Mouse (Mus musculus) cerebellum, postnatal 4 days (tissue): ENCODE measurements around the gene Bach2.

Experiments
- DNase-seq, 2 experiments: peaks; one replicate each; pipeline ENCODE4 v3.0.0; 2022; ENCODE audit warnings: low spot score in 2 of 2, mixed read lengths in 1 of 2

Bach2 gene

DNA sequence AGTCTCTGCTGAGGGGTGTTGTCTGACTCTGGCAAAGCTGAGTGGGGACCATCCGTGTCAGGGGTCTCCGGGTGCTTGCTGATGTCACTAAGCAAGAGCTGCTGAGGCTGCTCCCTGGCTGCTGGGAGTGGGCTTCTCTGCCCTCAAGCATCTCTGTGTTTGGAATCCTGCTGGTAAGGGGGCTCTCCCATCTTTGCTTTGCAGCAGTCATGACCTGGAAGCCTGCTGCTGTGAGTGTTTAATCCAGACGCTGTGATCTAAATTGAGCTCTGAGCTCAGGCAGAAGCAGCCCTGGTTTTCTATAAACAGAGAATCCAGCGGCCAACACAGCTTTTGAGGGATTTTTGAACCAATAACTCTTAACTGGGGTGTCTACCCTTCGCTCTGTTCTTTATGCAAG lies 89.0 kb downstream of the Bach2 start:
- no peak for DNase-seq

DNA sequence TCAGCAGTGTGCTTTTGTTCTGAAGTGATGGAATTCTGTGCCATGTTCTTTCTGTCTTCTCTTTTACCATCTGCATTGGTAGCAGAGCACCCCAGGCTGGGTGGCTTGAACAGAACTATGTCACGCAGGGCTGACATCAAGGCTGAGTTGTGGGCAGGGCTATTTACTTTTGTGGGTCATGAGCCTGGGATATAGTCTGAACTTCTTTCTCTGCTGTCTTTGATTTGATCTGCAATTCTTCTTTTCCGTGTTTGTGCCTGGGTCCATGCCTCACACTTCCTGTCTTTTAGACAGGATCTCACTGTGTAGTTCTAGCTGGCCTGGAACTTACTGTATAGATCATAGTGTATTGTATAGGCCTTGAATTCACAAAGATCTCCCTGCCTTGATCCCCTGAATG lies 90.0 kb downstream of the Bach2 start:
- no peak for DNase-seq

DNA sequence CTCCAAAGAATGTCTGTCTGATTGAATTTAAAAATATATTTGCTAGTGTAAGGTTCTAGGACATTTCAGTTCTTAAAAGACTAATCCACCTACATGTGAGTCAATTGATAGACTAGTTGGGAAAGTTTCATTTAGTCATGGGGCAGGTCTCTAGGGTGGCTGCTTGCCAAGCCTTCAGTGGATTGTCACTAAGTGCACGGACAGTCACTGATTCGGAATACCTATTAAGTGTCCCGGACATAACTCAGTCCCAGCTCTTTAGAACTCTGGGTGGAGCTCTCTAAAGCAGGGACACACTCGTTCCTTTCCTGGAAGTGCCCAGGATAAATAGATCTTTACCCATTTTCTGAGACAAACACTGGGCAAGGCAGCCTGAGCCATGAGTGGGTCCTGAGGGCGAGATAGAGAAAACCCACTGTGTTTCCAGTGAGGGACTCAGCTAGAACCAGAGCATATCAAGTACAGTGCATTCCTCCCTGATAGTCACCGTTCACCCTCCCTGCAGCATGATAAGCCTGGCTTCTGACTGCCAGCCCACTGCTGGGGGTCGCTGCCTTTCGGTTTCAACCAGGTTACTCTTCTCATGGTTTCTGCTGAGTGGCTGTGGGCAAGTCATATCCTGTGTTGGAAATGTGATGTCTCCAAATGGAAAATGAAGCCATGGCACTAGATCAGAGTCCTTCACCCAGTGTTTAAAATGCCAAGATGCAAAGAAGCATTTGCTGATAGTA lies 92.1 kb downstream of the Bach2 start:
- no peak for DNase-seq

DNA sequence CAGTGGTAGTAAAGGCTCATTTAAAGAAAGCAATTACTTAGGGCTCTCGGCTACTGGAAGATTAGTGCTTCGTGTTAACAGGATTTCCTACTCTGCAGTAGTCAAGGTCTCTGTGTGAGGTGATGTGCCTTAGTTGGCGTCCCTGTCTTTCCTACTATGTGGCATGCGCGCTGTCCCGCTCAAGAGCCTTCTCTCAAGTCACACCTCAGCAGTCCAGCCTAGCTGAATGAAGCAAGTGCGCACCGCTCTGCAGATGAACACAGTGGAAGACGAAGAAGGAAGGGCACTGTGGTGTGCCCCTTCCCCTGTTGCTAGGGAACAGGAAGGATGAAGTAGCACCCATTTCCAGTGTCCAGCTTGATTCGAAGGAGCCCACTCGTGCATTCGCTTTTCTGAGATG lies 93.4 kb downstream of the Bach2 start:
- DNase-seq: no peak

DNA sequence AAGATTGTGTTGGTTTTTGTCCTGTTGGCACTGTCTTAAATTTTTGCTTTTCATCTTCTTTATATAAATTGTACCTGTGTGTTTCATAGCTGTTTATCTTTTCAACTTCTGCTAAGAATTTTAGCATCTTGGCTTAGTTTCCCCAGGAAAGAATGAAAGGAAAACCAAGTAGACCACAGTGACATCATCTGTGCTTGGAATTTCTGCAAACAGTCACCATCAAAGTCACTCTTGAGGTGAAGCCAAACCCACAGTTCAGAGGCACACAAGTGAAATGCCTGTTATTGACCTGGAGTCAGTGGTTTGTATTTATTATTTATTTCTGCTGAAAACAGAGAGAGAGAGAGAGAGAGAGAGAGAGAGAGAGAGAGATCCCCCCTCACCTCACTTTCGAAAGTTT lies 95.5 kb downstream of the Bach2 start:
- no peak for DNase-seq

DNA sequence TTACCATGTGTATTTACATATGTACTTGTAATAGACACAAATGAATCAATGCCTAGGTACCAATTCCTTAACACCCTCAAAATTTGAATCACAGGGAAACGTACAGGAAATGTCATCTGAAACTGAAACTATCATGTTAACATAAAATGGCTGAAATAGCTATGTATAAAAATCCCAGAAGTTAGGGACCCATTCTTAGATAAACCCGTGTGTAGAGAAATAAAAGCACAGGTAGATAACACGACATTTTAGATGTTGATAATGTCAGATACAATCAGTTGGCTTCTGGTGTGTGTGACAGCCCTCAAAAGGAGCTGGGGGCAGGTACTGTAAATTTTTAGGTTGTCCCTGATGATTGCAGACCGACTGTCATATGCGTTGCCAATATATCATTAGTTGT lies 96.2 kb downstream of the Bach2 start:
- DNase-seq: no peak

DNA sequence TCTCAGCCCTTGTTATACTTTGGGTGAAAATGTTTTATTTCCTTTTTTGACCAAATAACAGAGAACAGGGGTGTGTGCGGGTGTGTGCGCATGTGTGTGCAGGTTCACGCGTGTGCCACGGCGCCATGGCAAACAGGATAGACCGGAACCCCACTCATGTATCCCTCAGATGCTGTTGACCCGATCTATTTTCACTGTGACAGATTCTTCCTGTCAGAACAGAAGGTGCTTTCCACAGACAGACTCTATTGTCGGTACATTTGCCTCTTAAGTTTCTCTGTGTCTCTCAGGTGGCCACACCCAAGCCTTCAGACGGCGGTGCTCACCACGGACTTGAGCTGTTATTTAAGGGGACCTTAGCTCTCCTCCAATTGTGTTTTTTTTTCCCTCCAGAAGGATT lies 97.1 kb downstream of the Bach2 start:
- no peak for DNase-seq

DNA sequence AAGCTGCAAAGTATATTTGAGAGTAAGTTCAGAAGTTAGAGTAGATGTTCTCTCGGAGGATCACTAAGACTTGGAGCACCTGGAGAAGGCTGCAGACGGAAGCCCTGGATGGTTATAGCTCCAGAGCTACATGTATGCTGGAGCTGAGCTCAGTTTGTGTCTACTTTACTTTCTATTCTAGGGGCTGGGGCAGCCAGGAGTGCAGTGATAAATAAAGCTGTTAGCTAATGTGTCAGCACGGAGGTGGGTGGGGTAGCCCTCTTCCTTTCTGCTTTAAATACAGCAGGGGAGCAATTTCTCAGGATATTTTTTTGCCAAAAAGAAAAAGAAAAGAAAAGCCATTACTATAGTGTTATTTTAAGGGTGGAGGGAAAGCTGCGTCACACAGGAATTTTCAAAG lies 98.0 kb downstream of the Bach2 start:
- DNase-seq: no peak

DNA sequence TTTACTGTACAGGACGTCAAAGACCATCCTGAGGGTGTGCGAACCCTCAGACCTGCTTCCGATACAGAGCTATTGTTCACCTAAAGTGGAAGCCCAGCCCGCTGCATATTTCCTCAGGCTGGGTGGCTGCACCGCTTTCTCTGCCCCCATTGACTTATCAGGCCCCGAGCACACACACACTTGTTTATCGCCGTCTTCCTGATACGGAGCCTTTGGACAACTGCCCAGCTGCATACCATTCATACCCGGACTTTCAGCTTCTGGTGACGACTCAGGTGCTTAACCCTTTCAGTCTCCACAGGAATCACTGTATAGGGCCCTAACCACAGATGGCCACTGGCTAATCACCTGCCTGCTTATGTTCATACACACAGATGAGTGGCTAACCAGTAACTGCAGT lies 99.0 kb downstream of the Bach2 start:
- no peak for DNase-seq

DNA sequence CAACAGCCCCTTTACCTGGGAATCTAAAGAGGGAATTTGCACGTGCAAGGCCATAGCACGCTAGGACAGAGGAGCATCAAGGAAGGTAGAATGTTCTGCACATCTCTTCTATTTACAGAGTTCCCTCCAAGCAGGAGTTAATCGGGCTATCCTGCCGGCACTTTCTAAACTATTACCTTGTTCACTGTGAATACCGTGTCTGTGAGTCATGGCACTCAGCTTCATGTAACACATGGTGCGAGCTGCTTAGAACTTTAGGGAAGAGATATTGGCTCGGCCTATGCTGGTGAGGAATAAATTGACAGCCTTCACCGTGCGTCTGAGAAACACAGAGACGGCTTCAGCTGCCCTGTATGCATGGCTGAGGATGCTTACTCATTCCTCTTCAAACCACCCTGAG lies 99.8 kb downstream of the Bach2 start:
- no peak for DNase-seq

DNA sequence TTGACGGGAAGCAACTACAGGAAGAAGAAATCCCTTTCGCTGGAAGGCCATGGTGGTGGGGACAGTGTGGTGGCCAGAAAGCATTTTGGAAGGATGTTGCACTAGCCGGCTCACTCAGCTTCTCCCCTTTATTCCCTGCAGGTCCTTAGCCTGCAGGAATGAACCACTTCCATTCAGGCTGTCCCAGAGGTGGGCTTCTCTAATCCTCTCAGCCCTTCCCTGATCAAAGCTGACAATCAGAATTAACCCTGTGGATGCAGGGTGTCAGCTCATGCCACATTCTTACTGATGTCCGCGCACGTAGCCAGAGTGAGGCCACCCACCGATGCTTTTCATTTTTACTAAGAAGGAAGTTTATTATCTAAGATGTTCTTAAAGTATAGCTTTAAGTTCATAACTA lies 102.2 kb downstream of the Bach2 start:
- DNase-seq: no peak

DNA sequence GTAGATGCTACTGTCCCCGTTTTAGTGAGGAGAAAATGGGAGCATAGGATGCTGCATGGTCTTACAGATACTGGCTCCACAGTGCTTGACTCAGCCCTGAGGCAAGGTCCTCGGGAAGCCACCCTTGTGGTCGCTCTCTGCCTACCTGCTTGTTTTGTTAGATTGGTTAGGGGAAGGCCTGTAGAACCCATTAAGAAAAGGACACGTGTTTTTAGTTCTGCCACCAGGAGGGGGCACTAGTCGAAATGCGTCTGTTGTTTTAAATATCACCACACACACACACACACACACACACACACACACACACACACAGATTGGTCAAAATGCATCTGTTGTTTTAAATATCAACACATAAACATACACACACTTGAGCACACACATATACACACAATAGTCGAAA lies 103.7 kb downstream of the Bach2 start:
- DNase-seq: no peak

DNA sequence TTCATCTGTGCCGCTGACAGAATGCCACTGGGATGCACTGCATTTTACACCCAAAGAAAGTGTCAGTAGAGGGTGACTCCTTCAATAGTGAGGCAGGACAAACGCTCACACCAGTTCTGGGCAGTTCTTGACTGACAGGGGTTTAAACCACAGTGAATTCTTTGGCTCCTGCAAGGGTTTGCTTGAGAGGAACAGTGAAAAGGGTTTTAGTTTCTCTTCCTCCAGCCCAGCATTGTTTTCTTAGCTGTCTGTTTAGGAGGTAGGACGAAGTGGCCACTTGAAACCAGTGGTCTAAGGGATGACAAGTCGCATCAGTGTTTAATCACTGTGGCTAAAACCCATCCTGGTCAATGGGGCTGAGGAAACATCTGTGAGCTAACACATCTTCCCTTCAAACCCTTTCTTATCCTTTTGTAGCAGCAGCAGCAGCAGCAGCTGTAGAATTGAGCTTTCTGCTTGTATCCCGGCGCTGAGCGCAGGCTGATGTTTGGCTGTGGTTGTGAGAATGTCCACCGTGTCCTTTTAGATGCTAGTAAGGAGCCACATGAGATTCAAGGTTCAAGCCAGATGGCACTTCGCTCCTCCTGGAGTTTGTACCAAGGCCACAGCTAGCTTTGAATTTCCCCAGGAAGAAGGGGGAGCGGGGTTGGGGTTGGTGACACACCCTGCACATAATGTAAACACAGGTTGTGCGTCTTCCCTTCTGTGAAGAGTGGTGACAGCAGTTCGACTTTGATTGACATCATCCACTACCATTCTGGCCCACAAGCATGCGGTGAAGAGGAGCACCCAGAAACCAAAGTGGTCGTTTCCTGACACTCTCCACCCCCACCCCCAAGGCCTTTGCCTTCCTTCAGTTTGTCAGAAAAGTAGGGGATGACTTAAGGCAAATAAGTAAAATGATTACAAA lies 104.9 kb downstream of the Bach2 start:
- no peak for DNase-seq

DNA sequence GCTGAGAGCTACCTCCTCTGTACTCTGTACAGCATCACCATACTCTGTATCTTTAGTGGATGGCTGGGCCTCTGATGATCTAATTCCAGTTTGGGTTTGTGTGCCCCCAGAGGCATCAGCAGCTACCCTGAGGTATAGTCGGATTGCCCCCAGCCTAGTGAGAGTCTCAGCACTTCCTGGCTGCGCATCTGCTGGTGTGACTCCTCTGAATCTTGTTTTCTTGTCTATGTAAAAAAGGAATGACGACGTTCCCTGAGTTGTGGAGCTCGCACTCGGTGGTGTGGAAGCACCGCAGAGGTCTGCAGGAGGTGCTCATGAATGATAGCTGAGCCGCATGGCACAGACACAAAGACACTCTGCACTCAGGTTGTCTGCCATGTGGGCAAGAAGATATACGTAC lies 105.7 kb downstream of the Bach2 start:
- no peak for DNase-seq

DNA sequence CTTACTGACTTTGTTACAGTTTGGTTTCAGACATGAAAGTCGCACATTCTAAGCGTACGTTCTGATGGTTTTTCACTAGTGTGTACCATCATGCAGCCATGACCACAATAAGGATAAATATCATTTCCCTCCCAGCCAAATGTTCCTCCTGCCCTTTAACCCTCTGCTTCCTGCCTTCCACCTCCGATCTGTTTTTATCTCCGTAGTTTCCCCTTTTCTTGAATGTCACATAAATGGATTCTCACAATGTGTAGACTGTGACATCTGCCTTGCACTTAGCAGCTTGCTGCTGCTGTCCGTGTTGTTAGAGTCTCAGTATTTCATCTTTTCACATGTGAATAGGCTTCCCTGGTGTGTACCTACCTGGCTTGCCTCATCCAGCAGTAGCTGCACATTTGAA lies 108.6 kb downstream of the Bach2 start:
- no peak for DNase-seq

DNA sequence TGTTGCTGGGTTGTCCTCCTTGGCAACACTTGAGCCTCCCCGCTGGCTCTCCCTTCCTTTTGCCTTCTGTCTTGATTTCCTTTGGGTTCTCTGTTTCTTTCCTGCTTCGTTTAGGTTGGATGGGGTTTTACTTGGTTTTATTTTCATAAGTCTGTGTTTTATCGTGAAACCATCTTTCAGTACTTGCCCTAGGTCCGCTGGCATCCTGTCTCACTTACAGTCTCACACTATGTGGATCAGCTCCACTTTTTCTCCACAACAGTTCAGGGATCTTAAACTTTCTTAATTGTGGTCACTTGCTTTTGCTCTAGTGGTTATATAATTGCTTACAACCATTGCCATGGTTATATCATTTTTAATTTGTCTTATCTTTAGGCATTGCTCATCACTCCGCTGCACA lies 109.1 kb downstream of the Bach2 start:
- no peak for DNase-seq

DNA sequence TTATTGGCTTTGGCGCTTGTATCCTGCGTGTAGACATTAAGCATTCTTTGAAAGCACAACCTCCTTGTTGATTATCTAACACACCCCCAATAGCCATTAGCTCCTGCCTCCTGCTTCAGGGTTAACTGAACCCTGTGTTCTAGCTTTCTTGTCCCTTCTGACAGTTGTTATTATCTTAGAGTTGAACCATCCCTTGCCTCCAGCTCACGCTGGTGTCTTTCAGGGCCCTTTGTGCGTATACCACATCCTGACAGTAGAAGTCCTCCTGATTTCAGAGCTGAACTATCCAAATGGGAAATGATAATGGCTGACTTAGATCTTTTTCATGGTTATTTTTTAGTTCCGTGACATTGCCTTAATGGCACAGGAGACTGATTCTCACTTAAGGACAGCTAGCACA lies 110.8 kb downstream of the Bach2 start:
- no peak for DNase-seq

DNA sequence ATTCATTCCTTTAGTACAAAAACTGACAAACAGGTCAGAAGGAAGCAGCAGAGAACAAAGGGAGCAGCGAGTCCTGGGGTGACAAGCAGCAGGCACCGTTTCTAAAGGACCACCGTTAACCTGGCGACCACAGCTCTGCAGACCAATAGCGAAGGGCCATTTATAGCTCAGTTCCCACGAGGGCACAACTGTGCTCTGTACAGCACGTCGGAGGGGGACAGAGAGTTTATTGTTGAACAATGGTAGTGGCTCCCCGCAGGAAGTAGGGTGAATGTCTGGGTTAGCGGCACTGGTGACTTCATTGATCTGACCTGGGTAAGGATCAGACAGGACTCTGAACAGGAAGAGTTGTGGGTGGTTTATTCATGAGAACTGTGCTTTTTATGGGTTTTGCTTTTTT lies 112.6 kb downstream of the Bach2 start:
- no peak for DNase-seq

DNA sequence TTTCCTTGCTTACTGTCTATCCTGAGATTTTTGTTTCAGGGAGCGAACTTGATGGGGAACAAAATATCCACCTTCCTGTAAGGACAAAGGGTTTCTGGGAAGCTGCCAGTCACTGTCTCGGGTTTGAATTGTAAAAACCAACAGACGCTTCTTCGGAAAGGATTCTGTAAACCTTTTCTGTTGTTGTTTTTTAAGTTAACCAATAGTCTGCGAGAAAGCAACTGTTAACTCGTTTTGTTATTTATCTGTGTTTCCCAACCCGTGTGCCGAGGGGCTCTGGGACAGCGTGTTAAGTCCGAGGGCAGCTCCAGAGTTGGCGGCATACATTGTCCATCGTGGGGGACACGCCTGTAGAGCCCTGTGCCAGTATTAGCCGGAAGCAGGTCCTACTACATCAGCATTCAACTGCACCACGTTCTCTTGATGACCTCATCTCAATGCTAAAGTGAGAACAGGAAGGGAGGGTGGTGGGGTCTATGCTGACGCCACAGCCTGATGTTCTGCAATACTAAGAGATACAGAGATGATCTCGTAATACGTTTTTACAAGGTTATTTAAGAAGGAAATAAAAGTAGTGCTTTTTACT lies 113.2 kb downstream of the Bach2 start:
- DNase-seq: no peak

DNA sequence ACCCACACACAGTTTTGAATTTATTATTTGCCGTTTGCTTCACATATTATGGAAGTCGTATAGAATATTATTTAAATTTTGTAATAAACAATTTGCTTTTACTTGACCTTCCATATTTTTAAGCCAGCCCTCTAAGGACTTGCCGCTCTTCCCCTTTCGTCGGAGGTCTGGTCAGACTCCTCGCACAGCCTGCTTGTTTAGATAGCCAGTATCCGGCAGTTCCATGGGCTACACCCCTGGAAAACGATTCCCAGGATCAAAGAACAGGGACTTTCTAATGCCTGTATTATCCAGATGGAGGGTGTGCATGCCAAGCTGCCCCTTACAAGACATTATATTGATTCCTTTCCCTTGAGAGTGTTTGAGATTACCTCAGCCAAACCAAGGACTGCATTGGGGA lies 113.8 kb downstream of the Bach2 start:
- no peak for DNase-seq

DNA sequence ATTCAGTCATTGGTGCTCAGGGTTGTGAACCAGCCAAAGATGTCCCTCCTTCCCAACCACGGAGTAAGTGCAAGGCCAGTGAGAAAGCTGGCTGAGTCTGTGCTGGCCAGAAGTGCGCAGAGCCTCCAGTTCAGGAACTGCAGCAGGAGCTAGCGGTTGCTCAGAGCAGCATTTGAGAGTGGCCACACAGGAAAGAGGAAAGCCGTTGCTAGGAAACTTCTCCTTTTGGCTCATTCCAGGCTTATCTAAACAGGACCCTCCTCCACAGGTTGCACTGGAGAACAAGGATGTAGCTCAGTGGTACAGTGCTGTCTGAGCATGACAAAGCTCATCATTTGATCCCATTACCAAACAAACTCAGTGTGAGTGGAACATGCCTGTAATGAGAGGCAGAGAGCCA lies 114.2 kb downstream of the Bach2 start:
- no peak for DNase-seq

DNA sequence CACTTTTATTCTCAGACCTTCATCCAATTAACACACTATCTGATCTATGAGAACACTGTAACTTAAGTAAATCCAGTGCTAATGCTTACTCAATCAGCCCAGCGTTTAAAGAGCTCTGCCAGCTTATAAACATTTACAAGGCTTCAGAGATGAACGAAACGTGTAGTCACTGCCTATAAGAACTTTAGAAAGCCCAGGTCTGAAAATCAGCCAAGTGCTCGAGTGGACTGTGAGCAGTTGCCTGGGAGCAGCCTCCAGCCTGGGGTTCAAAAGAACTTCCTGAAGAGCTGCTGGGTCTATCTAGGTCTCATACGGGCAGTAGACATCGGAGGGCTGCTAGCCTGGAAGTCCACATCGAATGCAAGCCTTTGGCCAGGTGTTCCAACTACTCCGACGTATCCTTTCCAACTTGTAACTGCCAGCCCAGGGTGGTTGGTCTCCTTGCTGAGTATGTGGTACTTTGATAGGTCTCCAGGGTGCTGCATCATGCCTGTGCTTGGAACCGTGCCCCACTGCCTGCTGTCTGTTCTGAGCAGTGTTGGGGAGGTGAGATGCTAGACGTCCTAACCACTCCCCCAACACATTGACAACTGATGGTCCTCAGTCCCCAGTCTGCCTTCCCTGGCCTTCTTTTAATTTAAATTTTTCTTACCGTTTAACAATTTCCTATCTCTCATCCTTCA lies 117.5 kb downstream of the Bach2 start:
- DNase-seq: no peak
